Mouse (Mus musculus) thymus, postnatal 14 days (tissue): Measurements from ENCODE around the gene Neurog2.

Experiments used
- DNase-seq: peaks from one replicate; pipeline ENCODE4 v3.0.0; 2021

Neurog2 gene

DNA sequence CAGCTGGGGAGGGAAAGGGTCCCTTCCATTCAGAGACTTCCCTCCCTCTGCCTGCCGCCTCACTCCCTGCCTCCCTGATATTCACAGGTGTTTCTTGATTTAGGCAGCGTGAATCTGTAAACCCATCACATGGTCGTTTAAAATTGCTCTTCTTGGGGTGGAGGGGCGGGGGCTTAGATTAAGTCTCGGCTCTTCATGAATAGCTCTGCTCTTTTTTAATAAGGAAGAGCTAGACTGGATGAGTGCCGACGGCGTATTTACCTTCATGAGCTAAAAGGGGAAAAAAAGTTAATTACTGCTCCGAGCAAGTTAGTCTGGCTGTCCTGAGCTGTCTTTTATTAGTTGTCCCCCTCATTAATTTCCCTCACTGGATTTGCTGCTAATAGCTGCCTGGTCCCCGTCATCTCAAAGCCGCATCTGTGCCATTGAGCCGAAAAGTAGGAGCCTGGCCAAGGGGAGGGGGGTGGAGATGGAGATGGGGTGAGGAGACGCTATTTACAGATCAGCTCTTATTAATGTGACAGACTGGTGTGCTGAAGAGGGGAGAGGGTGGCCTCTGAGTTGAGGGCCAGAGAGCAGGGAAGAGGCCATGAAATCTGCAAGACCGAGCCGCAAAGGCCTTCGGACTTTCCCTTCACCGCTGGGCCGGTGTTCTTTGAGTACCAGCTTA is 13.4 kb downstream of the Neurog2 start:
- DNase-seq: no peak

DNA sequence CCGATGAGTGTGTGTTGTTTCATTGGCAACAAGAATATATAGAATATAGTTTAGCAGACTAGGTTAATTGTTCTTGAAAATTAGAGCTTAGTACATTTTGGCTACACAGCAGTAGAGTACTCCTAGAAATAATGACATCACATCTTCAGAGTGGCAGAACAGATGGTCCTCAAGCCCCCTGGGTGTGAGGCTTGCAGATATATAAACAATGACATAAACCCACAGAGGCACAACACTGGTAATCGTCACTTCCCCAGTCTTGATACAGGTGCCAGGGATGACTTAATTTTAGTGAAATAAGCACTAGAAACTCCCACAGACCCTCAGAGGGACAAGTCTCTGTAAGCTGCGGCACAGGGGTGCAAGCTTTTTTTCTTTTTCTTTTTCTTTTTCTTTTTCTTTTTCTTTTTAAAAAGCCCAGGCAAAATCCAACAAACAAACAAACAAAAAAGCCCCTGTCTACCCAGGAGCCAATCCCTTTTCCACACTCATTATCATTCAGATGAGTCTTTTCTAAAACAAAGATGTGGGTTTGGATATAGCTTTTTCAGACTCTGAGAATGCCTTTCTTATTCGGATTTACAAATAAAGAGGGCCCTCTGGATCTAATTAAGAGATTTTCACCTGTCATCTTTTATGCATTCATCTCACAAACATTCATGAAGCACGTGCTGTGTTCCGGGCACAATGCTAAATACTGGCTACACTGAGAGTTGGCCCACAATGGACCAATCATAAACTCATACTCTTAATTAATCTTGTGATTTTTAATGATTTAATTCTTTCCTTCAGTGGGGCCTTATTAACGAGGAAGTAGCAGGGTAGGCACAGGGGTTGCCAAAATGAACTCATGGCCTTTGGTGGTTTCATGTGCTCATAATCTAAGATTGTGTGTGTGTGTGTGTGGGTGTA is 19.1 kb downstream of the Neurog2 start:
- no peak for DNase-seq

DNA sequence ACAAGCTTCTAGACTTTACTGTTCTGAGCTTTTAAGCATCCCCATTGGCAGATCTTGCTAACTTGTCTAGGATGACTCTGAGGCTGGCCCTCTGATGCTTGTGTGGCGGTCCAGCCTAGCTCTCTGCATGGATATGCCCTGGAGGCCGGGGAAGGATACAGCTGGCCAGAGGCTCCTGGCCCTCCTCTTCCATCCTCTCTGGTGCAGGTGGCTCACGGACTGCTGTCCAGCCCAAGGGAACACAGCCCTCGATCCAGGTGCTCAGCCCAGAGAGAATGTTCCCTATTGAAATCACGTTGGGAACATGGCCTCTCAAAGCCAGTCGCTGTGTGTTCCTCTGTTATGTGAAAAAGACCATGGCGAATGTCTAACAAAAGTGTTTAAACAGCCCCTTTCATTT is 27.8 kb downstream of the Neurog2 start:
- no peak for DNase-seq

DNA sequence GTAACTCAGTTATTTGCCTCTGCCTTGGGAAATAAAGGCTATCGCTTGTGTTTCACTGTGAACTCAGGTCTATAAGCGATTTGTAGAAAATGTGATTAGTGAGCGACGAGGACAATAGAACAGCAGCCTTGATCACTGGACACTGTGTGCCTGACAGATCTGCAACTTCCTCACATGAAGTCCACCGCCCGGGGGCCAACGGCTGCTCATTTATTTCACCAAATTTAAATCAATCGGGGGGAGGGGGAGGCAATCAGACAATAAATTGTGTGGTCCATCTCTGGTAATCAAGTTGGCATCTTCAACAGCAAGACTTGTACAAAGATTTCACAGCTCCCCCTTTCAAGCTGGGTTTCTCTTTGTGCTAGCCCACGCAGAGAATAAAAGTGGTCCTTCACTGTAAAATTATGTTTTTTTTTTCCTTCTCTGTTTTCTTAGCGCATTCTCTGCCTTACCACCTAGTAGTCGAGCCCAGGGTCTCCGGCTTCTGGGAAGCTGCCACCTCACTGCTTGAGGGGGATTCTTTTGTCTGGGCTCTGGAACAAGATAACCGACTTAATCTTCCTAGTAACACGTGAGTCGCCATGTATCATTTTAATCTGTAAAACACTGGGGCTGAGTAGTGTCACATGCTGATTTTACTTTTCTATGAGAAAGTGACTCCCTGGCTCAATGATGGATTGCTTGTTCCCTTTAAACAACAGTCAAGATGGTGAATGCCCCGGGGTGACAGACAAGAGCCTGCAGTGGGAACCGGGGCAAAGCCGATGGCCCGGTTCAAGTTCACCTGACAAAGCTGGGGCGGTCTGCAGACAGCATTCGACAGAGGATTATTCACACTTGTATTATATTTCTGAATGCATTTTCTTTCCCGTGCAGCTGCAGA is 29.0 kb downstream of the Neurog2 start:
- DNase-seq: no peak

DNA sequence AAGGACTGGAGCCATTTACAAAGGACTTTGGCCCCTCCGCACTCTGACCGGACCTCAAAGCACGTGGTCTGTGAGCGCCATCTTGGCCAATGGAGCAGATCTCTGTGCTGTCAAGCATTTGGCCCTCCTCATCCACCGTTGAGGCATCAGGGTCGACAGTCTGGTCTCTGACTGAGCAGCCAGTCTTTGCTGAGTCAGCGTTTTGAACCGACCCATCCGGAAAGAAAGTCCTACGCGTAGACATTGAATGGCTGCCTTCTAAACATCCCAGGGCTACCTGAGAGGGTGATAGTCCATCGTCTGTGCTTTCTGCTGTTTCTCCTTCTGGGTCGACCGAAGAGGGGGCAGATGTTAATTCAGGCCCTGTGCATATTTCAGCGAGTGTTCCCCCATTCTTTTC is 46.8 kb downstream of the Neurog2 start:
- DNase-seq: no peak
